Mouse (Mus musculus) midbrain, postnatal 0 days (tissue): ENCODE measurements around the gene Pigb. TPM values are rescaled to one million over a fixed set of nuclear protein-coding genes. Genes with fewer than 3 reads are reported as not detected.
"Not testable (repeated sequence)": the region's sequence is repeated elsewhere in the genome, so short reads cannot be mapped to it uniquely, and the experiment has no call there.

Experiments used
- ATAC-seq: fragments of 200-750 bp; cut with Nextera tagmentation; 2 replicates; pipeline ENCODE4 v1.8.0; 2017; ENCODE audit warnings: moderate number of reproducible peaks, mild to moderate bottlenecking, moderate TSS enrichment, moderate library complexity; ENCODE audit not compliant: low FRiP score
- DNase-seq: peaks from one replicate; pipeline ENCODE4 v3.0.0-alpha.2; 2015; ENCODE audit warnings: low spot score
- H3K27ac ChIP-seq: fragments of 300-500 bp; sonication (generic); 2 replicates; pipeline ENCODE4 v1.5.1; 2014; ENCODE audit warnings: low read depth, mild to moderate bottlenecking, low read length, mixed read lengths
- H3K27me3 ChIP-seq: fragments of 300-500 bp; sonication (generic); 2 replicates; pipeline ENCODE4 v1.6.1; 2014; ENCODE audit warnings: low read length, control low read depth, mixed read lengths; ENCODE audit not compliant: insufficient read depth
- H3K36me3 ChIP-seq: fragments of 300-500 bp; sonication (generic); 2 replicates; pipeline ENCODE4 v1.6.1; 2014; ENCODE audit warnings: low read length, control low read depth, mixed read lengths; ENCODE audit not compliant: insufficient read depth
- H3K4me1 ChIP-seq: fragments of 300-500 bp; sonication (generic); 2 replicates; pipeline ENCODE4 v1.6.1; 2014; ENCODE audit warnings: mild to moderate bottlenecking, control low read depth, antibody characterized with exemption, low read length, mixed read lengths; ENCODE audit not compliant: insufficient read depth
- H3K4me2 ChIP-seq: fragments of 300-500 bp; sonication (generic); 2 replicates; pipeline ENCODE4 v1.6.1; 2014; ENCODE audit warnings: low read depth, mild to moderate bottlenecking, low read length, mixed read lengths; ENCODE audit not compliant: poor library complexity, severe bottlenecking
- H3K4me3 ChIP-seq: fragments of 300-500 bp; sonication (generic); 2 replicates; pipeline ENCODE4 v1.5.1; 2014; ENCODE audit warnings: low read depth, mild to moderate bottlenecking, low read length, moderate library complexity
- H3K9ac ChIP-seq: fragments of 300-500 bp; sonication (generic); replicated peaks from 2 replicates; pipeline ENCODE4 v1.6.1; 2014; ENCODE audit warnings: mild to moderate bottlenecking, low read length, moderate library complexity, mixed read lengths; ENCODE audit not compliant: poor library complexity, severe bottlenecking
- H3K9me3 ChIP-seq: fragments of 300-500 bp; sonication (generic); 2 replicates; pipeline ENCODE4 v1.6.1; 2016; ENCODE audit warnings: low read length, control low read depth
- CTCF ChIP-seq: IDR thresholded peaks from 2 replicates; pipeline ENCODE4 v1.5.1; 2016; ENCODE audit warnings: antibody characterized with exemption, mild to moderate bottlenecking
- WGBS: fragments of 180-500 bp; shearing (Covaris S2); extraction: QIAGEN DNeasy Blood & Tissue Kit; methylation state at CpG from one replicate; pipeline ENCODE4 v1.1.7; 2014; 5-methylcytosine and 5-hydroxymethylcytosine counted together
- polyA plus RNA-seq: library from polyadenylated mRNA; unstranded; fragments of >200 nt; fragmentation: Nextera tagmentation; extraction: Ambion mirVana; gene quantifications from 2 replicates; pipeline ENCODE4 v1.2.1, GENCODE M21; 2015
- total RNA-seq: library from RNA; depleted of rRNA; stranded (reverse); fragments of >200 nt; gene quantifications from 2 replicates; pipeline ENCODE4 v1.2.3, GENCODE M21; 2014

Gene Pigb
- total and polyA plus RNA-seq, 2 experiments from 2014 or later, result 8.4 to 13.0 TPM

GRCm38 (mm10) chr9:73082291-73083000 is 42.3 kb upstream of the Pigb start:
- Histone ChIP-seq H3K9ac (no peak overlapping the region), H3K4me2 (no peak overlapping the region), H3K36me3 (peaks cover 2% of the 10 kb centered on the region; the same call in 1 of the 2 replicates), H3K4me3 (no peak overlapping the region), H3K4me1 (no peaks in the 10 kb centered on the region), H3K9me3 (no peaks in the 10 kb centered on the region), H3K27ac (no peak overlapping the region), H3K27me3 (no peaks in the 10 kb centered on the region)
- no peak for ATAC-seq
- no peak for DNase-seq
- TF ChIP-seq CTCF, result no peak
- 77% methylated on average over 8 of the region's 8 CpGs for WGBS

DNA sequence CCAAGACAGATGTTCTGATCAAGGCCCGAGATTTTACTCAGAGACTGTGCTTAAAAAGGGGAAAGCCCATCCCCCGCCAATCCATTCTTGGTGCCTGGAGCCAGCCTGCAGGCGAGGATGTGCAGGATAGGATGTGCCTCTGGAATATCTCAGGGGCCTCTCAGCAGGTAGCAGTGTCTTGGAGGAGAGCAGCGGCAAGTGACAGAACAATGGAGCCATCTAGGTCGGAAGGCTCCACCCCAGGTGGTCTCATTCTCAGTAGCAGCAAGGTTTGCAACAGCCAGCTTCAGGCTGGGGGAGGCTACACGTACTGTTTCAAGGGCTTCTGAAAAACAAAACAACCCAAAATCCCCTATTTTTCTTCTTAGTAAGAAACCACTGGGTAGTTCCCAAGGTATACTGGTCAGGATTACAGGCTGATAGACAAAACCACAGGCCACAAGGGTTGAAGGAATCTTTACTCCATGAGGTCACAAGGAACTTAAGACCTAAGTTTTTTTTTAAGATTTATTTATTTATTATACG is 39.7 kb upstream of the Pigb start:
- H3K27me3 ChIP-seq, result no peaks in the 10 kb centered on the region
- TF ChIP-seq CTCF, result no peak
- H3K4me3 ChIP-seq, result no peak overlapping the region
- H3K27ac ChIP-seq, result no peak overlapping the region
- H3K9ac ChIP-seq, result no peak overlapping the region
- DNase-seq, result no peak
- 37% methylated on average over 7 of the region's 7 CpGs for WGBS
- no peaks in the 10 kb centered on the region for H3K4me1 ChIP-seq
- H3K36me3 ChIP-seq, result peaks cover 4% of the 10 kb centered on the region; the same call in 1 of the 2 replicates
- no peak overlapping the region for H3K4me2 ChIP-seq
- no peaks in the 10 kb centered on the region for H3K9me3 ChIP-seq
- no peak for ATAC-seq

DNA sequence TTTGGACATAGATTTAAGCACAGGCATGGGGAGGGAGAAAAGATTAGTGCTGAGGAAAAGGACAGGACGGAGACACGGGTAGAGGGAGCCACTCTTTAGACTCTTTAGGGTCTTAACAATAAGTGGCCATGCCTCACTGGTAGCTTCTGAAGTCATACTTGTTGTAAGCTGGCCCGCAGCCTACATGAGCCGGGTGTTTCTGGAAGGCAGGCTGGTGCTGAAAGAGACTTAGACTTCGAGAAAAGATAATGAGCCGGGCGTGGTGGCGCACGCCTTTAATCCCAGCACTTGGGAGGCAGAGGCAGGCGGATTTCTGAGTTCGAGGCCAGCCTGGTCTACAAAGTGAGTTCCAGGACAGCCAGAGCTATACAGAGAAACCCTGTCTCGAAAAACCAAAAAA is 39.2 kb upstream of the Pigb start:
- not testable (repeated sequence) for H3K4me3 ChIP-seq, ATAC-seq, H3K27ac ChIP-seq, H3K4me1 ChIP-seq, H3K9ac ChIP-seq, H3K27me3 ChIP-seq, H3K9me3 ChIP-seq, DNase-seq, H3K4me2 ChIP-seq, H3K36me3 ChIP-seq
- WGBS, result 77% methylated on average over 9 of the region's 12 CpGs

DNA sequence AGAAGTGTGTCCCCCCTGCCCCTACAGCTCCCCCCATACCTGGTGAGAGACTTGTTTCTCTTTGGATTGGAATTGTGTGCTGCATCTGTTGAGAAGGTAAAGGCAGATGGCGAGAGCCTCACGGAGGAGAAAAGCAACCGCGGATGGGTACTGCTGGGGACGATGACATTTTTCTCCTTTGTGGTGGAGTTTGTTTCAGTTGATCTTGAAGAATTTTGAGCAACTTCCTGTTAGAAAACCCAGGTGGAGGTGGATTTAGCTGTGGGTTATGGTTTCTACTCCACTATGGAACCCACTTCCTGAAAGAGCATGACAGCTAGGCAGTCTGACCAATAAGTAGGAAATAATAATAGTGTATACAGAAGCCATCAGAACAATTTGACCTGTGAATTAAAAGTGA is 33.0 kb upstream of the Pigb start:
- no peaks in the 10 kb centered on the region for H3K9me3 ChIP-seq
- no peak for TF ChIP-seq CTCF
- no peak for DNase-seq
- no peak for ATAC-seq
- no peak overlapping the region for H3K9ac ChIP-seq
- WGBS, result 93% methylated on average over 5 of the region's 5 CpGs
- H3K4me3 ChIP-seq, result no peak overlapping the region
- H3K27ac ChIP-seq, result no peak overlapping the region
- H3K4me1 ChIP-seq, result no peaks in the 10 kb centered on the region
- H3K36me3 ChIP-seq, result peaks cover 4% of the 10 kb centered on the region; the same call in 1 of the 2 replicates
- no peak overlapping the region for H3K4me2 ChIP-seq
- H3K27me3 ChIP-seq, result no peaks in the 10 kb centered on the region

DNA sequence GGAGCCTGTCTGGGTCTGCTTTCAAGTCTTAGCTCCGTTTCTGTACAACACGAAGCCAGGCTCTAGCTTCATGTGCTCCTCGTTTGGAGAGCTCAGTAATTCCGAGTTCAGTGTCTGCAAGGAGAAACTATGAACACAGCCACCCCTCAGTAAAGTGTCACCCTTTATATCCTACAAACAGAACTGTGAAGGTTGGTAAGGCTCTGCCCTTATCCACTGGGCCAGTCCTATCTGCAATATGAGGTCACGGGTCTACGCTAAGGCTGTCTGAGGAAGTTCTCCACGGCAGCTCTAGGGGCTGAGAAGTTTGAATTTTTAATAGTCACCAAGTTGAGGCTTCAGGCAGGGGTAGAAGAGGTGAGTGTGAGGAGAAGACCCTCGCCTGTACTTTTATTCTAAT is 32.2 kb upstream of the Pigb start:
- no peak overlapping the region for H3K4me2 ChIP-seq
- H3K4me1 ChIP-seq, result peaks cover 4% of the 10 kb centered on the region; the same call in 1 of the 2 replicates
- ATAC-seq (no peak), DNase-seq (no peak)
- H3K9ac ChIP-seq, result no peak overlapping the region
- 83% methylated on average over 8 of the region's 8 CpGs for WGBS
- TF ChIP-seq CTCF, result no peak
- H3K36me3 ChIP-seq, result peaks cover 4% of the 10 kb centered on the region; the same call in 1 of the 2 replicates
- H3K9me3 ChIP-seq, result no peaks in the 10 kb centered on the region
- H3K27ac ChIP-seq, result no peak overlapping the region
- H3K4me3 ChIP-seq, result no peak overlapping the region
- H3K27me3 ChIP-seq, result no peaks in the 10 kb centered on the region

DNA sequence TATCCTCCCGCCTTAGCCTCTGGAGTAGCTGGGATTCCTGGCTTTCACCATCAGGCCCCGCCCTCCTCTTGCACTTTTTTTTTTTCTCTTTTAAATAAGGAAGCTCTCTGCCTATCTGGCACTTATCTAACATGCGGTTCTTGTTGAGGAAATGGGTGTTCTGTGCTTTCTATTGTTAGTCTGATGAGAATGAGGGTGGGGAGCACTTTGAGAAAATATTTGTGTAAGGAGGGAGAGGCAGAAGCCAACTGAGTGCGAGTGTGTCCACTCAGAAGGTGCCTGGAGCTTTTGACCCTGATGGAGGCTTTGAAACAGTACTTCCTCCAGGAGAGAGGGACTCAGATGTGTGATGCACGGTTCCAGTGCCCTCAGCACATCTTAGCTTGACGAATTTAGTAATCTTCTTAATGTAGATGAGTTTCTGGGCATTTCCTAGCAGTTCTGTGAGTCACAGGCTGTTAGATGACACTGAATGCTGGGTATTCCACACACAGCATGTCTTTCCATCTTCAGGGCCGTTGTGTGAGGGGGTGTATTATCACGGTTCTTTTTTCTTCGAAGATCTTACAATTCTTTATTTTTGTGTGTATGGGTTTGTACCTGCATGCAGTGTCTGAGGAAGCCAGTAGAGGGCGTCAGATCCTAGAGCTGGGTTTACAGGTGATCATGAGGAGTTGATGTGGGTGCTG is 30.9 kb upstream of the Pigb start:
- H3K9ac ChIP-seq, result no peak overlapping the region
- WGBS, result 76% methylated on average over 10 of the region's 10 CpGs

More for the DNA sequence above, 30.9 kb upstream of the Pigb start:
- ATAC-seq (no peak), DNase-seq (no peak)
- TF ChIP-seq CTCF, result peak; percentile 26; the same call in 1 of the 2 replicates
- H3K36me3 ChIP-seq, result no peaks in the 10 kb centered on the region
- peaks cover 9% of the 10 kb centered on the region; the same call in 1 of the 2 replicates for H3K4me1 ChIP-seq
- H3K4me2 ChIP-seq, result no peak overlapping the region
- H3K4me3 ChIP-seq, result no peak overlapping the region
- no peaks in the 10 kb centered on the region for H3K27me3 ChIP-seq
- H3K9me3 ChIP-seq, result no peaks in the 10 kb centered on the region
- no peak overlapping the region for H3K27ac ChIP-seq
